Mouse (Mus musculus) cerebellum, postnatal 4 days (tissue): ENCODE data around the gene Cts8.
A peak's percentile ranks its signal among the peaks of the same experiment; 100 is the strongest.

Experiments
- DNase-seq, 2 experiments: peaks; one replicate each; pipeline ENCODE4 v3.0.0; 2022; ENCODE audit warnings: low spot score in 2 of 2, mixed read lengths in 1 of 2

The Cts8 gene

DNA sequence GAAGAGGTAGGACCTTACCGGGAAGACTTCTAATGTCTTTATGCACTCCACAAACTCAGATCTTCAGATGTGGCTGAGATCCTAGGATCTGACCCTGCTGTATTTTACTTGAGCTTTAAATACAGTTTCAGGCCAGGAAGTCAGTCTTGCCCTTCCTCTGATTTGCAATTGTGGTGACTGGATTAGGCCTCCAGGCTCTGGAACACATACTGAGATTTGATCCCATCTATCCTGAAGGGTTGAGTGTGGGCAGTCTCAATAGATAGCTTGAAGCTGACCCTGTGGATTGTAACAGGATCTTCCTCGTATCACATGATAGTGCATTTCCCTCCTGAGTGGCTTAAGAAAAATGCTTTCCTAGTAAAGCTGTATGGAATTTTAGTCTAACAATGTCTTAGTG lies at the start of gene Cts8:
Gene Cts8 (minus strand): TSS at position 101 of the 400 bp plus-strand sequence.
- DNase-seq, result no peak

DNA sequence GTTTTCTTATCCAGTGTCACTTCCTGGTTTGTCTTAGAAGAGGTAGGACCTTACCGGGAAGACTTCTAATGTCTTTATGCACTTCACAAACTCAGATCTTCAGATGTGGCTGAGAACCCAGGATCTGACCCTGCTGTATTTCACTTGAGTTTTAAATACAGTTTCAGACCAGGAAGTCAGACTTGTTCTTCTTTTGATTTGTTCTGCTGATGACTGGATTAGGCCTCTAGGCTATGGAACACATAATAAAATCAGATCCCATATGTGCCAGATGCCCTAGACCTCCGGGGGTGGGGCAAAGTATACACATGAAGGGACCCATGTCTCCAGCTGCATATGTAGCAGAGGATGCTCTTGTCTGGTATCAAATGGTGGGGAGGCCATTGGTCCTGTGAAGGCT lies 33.6 kb upstream of the Cts8 start, which contains the start of gene Gm49398:
Gene Gm49398 (minus strand): TSS at position 101 of the 400 bp plus-strand sequence.
- no peak for DNase-seq

DNA sequence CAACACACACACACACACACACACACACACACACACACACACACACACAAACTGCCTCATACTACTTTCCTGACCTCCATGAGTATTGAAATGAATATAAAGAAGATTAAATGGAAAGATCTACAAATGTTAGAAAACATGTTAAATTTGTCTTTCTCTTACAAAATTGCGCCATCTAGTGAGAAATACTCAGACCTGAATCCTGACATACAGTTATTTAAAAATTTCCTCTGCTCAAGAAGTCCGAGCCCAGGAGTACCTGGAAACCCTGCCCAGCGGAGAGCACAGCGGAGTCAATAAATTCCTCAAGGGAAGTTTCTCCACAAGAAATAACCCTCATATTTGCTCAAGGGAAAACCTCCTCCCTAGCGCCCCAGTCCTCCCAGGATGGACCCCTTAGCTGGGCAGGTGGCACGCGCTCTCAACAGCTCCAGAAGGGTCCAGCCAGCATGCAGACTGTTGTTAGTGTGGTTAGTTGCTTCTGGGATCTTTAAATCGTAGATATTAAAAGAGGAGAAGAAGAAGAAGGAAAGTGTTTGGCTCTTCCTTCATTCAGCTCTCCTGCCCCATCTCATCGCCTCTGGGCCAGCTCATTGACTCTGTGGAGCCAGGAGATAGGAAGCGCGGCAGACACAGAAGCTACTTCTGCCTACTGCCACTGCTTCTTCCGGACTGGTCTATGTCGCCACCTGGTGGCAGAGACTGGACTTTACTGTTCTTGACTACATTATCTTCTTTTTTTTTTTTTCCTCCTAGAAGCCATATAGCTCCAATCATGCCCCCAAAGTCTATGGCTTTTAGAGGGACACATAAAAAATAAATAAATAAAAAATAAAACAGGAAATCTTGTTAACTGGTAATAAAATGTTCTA lies 13.8 kb downstream of the Cts8 start:
- peak in 1 of 2 experiments; percentile 22 for DNase-seq

DNA sequence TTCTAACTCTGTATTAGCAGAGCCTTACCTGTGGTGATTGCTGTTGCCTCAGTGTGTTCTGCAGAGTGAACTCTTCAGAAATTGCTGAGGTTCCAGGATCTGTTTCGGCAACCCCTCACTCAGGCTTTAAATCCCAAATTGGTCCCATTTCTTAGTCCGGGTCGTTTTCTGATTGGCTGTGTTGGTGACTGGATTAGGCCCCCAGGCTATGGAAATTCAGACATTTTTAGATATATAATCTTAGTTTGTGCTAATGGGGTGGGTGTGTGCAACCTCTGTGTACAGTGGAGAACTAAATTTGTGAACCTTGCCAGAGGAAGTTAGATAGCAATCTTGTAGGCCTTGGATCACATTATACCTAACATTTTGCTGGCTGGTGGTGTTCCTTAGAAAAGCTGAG lies 51.8 kb downstream of the Cts8 start, which contains the start of gene Cts6:
Gene Cts6 (minus strand): TSS at position 101 of the 400 bp plus-strand sequence.
- DNase-seq, result no peak
